Mouse (Mus musculus) neural tube, embryonic 13.5 days (tissue): ENCODE measurements around the gene Olfr214. TPM values are rescaled to one million over a fixed set of nuclear protein-coding genes. Genes with fewer than 3 reads are reported as not detected.

Experiments
- polyA plus RNA-seq: library from polyadenylated mRNA; unstranded; fragments of >200 nt; fragmentation: Nextera tagmentation; extraction: Ambion mirVana; gene quantifications from 2 replicates; pipeline ENCODE4 v1.2.1, GENCODE M21; 2015

Olfr214 gene
- polyA plus RNA-seq, 1 experiment from 2014 or later = not detected

Other genes with a start within 250 kb of the Olfr214 start
- gene March8, start 216.2 kb upstream of the Olfr214 start, polyA plus RNA-seq = 58.1 and 58.7 TPM in 2 replicates
- gene Alox5, start 93.1 kb upstream of the Olfr214 start, polyA plus RNA-seq = 0.50 and 0.54 TPM in 2 replicates
- gene Olfr211, start 65.1 kb upstream of the Olfr214 start, polyA plus RNA-seq = not detected in 2 replicates
- gene Olfr212, start 47.7 kb upstream of the Olfr214 start, polyA plus RNA-seq = 0.10 TPM in 1 of 2 replicates, not detected in the other
- gene Olfr213, start 15.8 kb upstream of the Olfr214 start, polyA plus RNA-seq = not detected in 2 replicates
- 0.48 and 0.60 TPM in 2 replicates for gene Gm5580, start 3.1 kb upstream of the Olfr214 start, polyA plus RNA-seq
- not detected in 2 replicates for gene Olfr215, start 30.0 kb downstream of the Olfr214 start, polyA plus RNA-seq
- 160 and 182 TPM in 2 replicates for gene Zfp422, start 74.8 kb downstream of the Olfr214 start, polyA plus RNA-seq
- gene Depp1, start 96.4 kb downstream of the Olfr214 start, polyA plus RNA-seq = 11.0 and 14.5 TPM in 2 replicates
- 24.0 and 25.3 TPM in 2 replicates for gene Rassf4, start 119.7 kb downstream of the Olfr214 start, polyA plus RNA-seq
- gene Tmem72, start 162.7 kb downstream of the Olfr214 start, polyA plus RNA-seq = 0.29 and 1.0 TPM in 2 replicates